30 mouse cellular contexts compared by ENCODE assay signal in the genomic region with DNA sequence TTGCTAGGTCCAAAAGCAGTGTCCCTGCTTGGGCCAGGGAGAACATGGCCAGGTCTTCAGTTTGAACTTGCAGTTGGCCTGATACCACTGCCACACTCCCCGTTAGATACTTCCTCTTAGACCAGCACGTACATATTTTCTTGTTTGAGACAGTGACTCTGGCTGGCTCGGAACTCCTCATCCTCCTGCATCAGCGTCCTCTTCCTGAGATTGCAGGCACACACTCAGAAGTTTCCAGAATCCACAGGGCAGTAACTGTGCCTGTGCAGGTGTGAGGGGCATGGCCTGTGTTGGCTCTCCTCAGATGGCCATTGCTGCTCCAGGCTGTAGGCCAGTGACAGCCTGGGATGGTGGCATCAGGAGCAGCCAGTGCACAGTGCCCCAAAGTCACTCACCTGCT. TPM values are rescaled to one million over a fixed set of nuclear protein-coding genes. Genes with fewer than 3 reads are reported as not detected.
DNase-seq lines count a peak whose midpoint lies in the region; ATAC-seq and TF ChIP-seq lines count a peak whose summit lies in the region.
"Had no signal": no experiment of that assay in that cellular context is flagged by ENCODE, and none has a peak within 500 bp of the region (broad histone marks: within the 10 kb centered on the region; RNA-seq: fewer than 3 reads in every experiment).

No protein-coding gene starts in this region.

- H3K4me2 ChIP-seq in midbrain, embryonic 11.5 days = no peak overlapping the region
- no peak overlapping the region for H3K4me2 ChIP-seq in midbrain, embryonic 14.5 days (ENCODE audit: low read length)
- no peak overlapping the region for H3K4me2 ChIP-seq in stomach, embryonic 16.5 days (ENCODE audit: low read depth, low read length)
- no peak overlapping the region for H3K4me2 ChIP-seq in stomach, postnatal 0 days (replicated peaks; ENCODE audit: low read depth)
- H3K4me2 ChIP-seq: heart, embryonic 13.5 days; hindbrain, embryonic 14.5 days had no signal

- no peak overlapping the region for H3K4me3 ChIP-seq in gastrocnemius, adult 2 months
- H3K4me3 ChIP-seq in midbrain, embryonic 11.5 days (ENCODE audit: low read depth, low read length) = no peak overlapping the region
- H3K4me3 ChIP-seq in midbrain, embryonic 14.5 days (replicated peaks; ENCODE audit: low read depth, low read length) = no peak overlapping the region
- no peak overlapping the region for H3K4me3 ChIP-seq in stomach, embryonic 16.5 days (replicated peaks; ENCODE audit: low read length)
- H3K4me3 ChIP-seq in stomach, postnatal 0 days (ENCODE audit: low read depth, low read length) = no peak overlapping the region
- H3K4me3 ChIP-seq: forebrain, embryonic 10.5 days; heart, embryonic 10.5 days; heart, embryonic 13.5 days had no signal

- no peak for TF ChIP-seq EP300 in stomach, postnatal 0 days (optimal IDR thresholded peaks at IDR 0.05)

- no peaks in the 10 kb centered on the region for H3K27me3 ChIP-seq in midbrain, embryonic 11.5 days (ENCODE audit: control insufficient read depth, insufficient read depth, low read length)
- no peaks in the 10 kb centered on the region for H3K27me3 ChIP-seq in midbrain, embryonic 14.5 days (ENCODE audit: control insufficient read depth, insufficient read depth, low read length)
- no peaks in the 10 kb centered on the region for H3K27me3 ChIP-seq in stomach, embryonic 16.5 days (ENCODE audit: control insufficient read depth, insufficient read depth, low read length)
- no peaks in the 10 kb centered on the region for H3K27me3 ChIP-seq in stomach, postnatal 0 days (ENCODE audit: control insufficient read depth, insufficient read depth, low read length)
- H3K27me3 ChIP-seq: heart, embryonic 13.5 days had no signal

- TF ChIP-seq CTCF in gastrocnemius, adult 2 months (IDR thresholded peaks at IDR 0.05) = no peak
- no peak for TF ChIP-seq CTCF in stomach, postnatal 0 days (IDR thresholded peaks at IDR 0.05; ENCODE audit: low read depth)

- intact Hi-C loops in gastrocnemius, adult 2 months (cut with DNase I) = no loop called here

- peak overlapping the region; percentile 40; the same call in 1 of the 2 replicates for H3K27ac ChIP-seq in gastrocnemius, adult 2 months
- no peak overlapping the region for H3K27ac ChIP-seq in midbrain, embryonic 11.5 days (ENCODE audit: low read depth, low read length)
- H3K27ac ChIP-seq in midbrain, embryonic 14.5 days (replicated peaks; ENCODE audit: low read depth, low read length) = no peak overlapping the region
- H3K27ac ChIP-seq in stomach, embryonic 16.5 days (ENCODE audit: low read length) = 0 out of 2 replicates have a peak overlapping the region, but pooled peaks have one; percentile 8
- 0 out of 2 replicates have a peak overlapping the region, but pooled peaks have one; percentile 18 for H3K27ac ChIP-seq in stomach, postnatal 0 days (replicated peaks)
- H3K27ac ChIP-seq: heart, embryonic 10.5 days; heart, embryonic 13.5 days; hindbrain, embryonic 14.5 days; hindbrain, postnatal 0 days had no signal

- WGBS in midbrain, embryonic 11.5 days = 97% methylated on average over 4 of the region's 4 CpGs
- WGBS in midbrain, embryonic 14.5 days = 94% methylated on average over 4 of the region's 4 CpGs
- 84% methylated on average over 4 of the region's 4 CpGs for WGBS in stomach, embryonic 16.5 days
- WGBS in stomach, postnatal 0 days = 77% methylated on average over 4 of the region's 4 CpGs

- no peak for ATAC-seq in midbrain, embryonic 11.5 days (ENCODE audit: low FRiP score)
- no peak for ATAC-seq in midbrain, embryonic 14.5 days (ENCODE audit: low FRiP score, low TSS enrichment)
- ATAC-seq in stomach, embryonic 16.5 days (ENCODE audit: insufficient read depth, low FRiP score) = no peak
- no peak for ATAC-seq in stomach, postnatal 0 days (ENCODE audit: low FRiP score, low TSS enrichment)
- ATAC-seq: CD4-positive, CD25-positive, alpha-beta regulatory T cell, adult 4 months; hindbrain, postnatal 0 days; inflammation-experienced regulatory T-cells, adult 6 months had no signal

- DNase-seq in gastrocnemius, adult 2 months = no peak
- DNase-seq in gastrocnemius, adult 18-20 months (ENCODE audit: low spot score) = no peak
- DNase-seq in midbrain, embryonic 11.5 days (ENCODE audit: low spot score, missing footprints) = no peak
- no peak for DNase-seq in midbrain, embryonic 14.5 days
- DNase-seq in stomach, postnatal 0 days (ENCODE audit: low spot score) = no peak
- DNase-seq: adrenal gland, adult 2 months; adrenal gland, postnatal 14 days; cerebellum, adult 11 months; cerebellum, adult 8-10 months; gastrocnemius, postnatal 14 days; heart, adult 18-20 months; heart, postnatal 14 days; heart, postnatal 4 days had no signal

- peaks cover 23% of the 10 kb centered on the region for H3K36me3 ChIP-seq in midbrain, embryonic 11.5 days (ENCODE audit: control insufficient read depth, insufficient read depth, low read length)
- peaks cover 48% of the 10 kb centered on the region for H3K36me3 ChIP-seq in midbrain, embryonic 14.5 days (ENCODE audit: control insufficient read depth, insufficient read depth, low read length)
- peaks cover 16% of the 10 kb centered on the region for H3K36me3 ChIP-seq in stomach, embryonic 16.5 days (ENCODE audit: control insufficient read depth, insufficient read depth, low read length)
- H3K36me3 ChIP-seq in stomach, postnatal 0 days (ENCODE audit: control insufficient read depth, insufficient read depth, low read length) = peaks cover 19% of the 10 kb centered on the region

- H3K9me3 ChIP-seq in midbrain, embryonic 11.5 days (ENCODE audit: control insufficient read depth, low read length) = no peaks in the 10 kb centered on the region
- no peaks in the 10 kb centered on the region for H3K9me3 ChIP-seq in midbrain, embryonic 14.5 days (ENCODE audit: control insufficient read depth, low read length)
- H3K9me3 ChIP-seq in stomach, embryonic 16.5 days (replicated peaks; ENCODE audit: control insufficient read depth, low read length) = no peaks in the 10 kb centered on the region
- no peaks in the 10 kb centered on the region for H3K9me3 ChIP-seq in stomach, postnatal 0 days (ENCODE audit: control insufficient read depth, low read length)
- H3K9me3 ChIP-seq: forebrain, embryonic 10.5 days; heart, embryonic 10.5 days; heart, embryonic 13.5 days had no signal

- 0 out of 2 replicates have a peak overlapping the region, but pooled peaks have one; percentile 9 for H3K9ac ChIP-seq in midbrain, embryonic 11.5 days (ENCODE audit: low read length)
- no peak overlapping the region for H3K9ac ChIP-seq in midbrain, embryonic 14.5 days (replicated peaks; ENCODE audit: low read length)
- H3K9ac ChIP-seq in stomach, embryonic 16.5 days (ENCODE audit: low read length) = no peak overlapping the region
- no peak overlapping the region for H3K9ac ChIP-seq in stomach, postnatal 0 days (ENCODE audit: low read length)
- H3K9ac ChIP-seq: heart, embryonic 13.5 days; hindbrain, embryonic 14.5 days had no signal

- H3K4me1 ChIP-seq in midbrain, embryonic 11.5 days (ENCODE audit: control insufficient read depth, insufficient read depth, low read length) = peaks cover 16% of the 10 kb centered on the region
- H3K4me1 ChIP-seq in midbrain, embryonic 14.5 days (ENCODE audit: control insufficient read depth, insufficient read depth, low read length) = 0 out of 2 replicates have a peak, but pooled peaks cover 3% of the 10 kb centered on the region
- peaks cover 24% of the 10 kb centered on the region for H3K4me1 ChIP-seq in stomach, embryonic 16.5 days (ENCODE audit: control insufficient read depth, insufficient read depth, low read length)
- peaks cover 2% of the 10 kb centered on the region; the same call in 1 of the 2 replicates for H3K4me1 ChIP-seq in stomach, postnatal 0 days (replicated peaks; ENCODE audit: control insufficient read depth, insufficient read depth)

RNA-seq across cellular contexts. Expression of a gene that starts 16.0 kb away (rescaled TPM):
- total RNA-seq in gastrocnemius, adult 2 months (2021) = 10 to 100 TPM; 30.2 to 30.6 TPM
- total RNA-seq in gastrocnemius, adult 18-20 months (2021) = 10 to 100 TPM; 29.2 to 32.2 TPM
- polyA plus RNA-seq in midbrain, embryonic 11.5 days (2014; fragmentation: Nextera tagmentation; extraction: Ambion mirVana) = 37.4 and 40.6 TPM in 2 replicates
- 42.0 and 49.2 TPM in 2 replicates for polyA plus RNA-seq in midbrain, embryonic 14.5 days (2014; fragmentation: Nextera tagmentation; extraction: Ambion mirVana)
- polyA plus RNA-seq in stomach, embryonic 16.5 days (2015; fragmentation: Nextera tagmentation; extraction: Ambion mirVana) = 31.8 and 35.6 TPM in 2 replicates
- 13.3 and 16.8 TPM in 2 replicates for polyA plus RNA-seq in stomach, postnatal 0 days (2015; fragmentation: Nextera tagmentation; extraction: Ambion mirVana)

RNA-seq across cellular contexts. Expression of a gene that starts 24.6 kb away (rescaled TPM):
- 1 to 10 TPM in 1 of 2 experiments, under 1 TPM in 1; 0.92 to 1.6 TPM for total RNA-seq in gastrocnemius, adult 2 months (2021)
- total RNA-seq in gastrocnemius, adult 18-20 months (2021) = 1 to 10 TPM in 1 of 2 experiments, under 1 TPM in 1; 0.87 to 1.0 TPM
- not detected in 2 replicates for polyA plus RNA-seq in midbrain, embryonic 11.5 days (2014; fragmentation: Nextera tagmentation; extraction: Ambion mirVana)
- 0.24 and 0.74 TPM in 2 replicates for polyA plus RNA-seq in midbrain, embryonic 14.5 days (2014; fragmentation: Nextera tagmentation; extraction: Ambion mirVana)
- not detected in 2 replicates for polyA plus RNA-seq in stomach, embryonic 16.5 days (2015; fragmentation: Nextera tagmentation; extraction: Ambion mirVana)
- polyA plus RNA-seq in stomach, postnatal 0 days (2015; fragmentation: Nextera tagmentation; extraction: Ambion mirVana) = not detected in 2 replicates
- total RNA-seq: adrenal gland, postnatal 14 days; adrenal gland, postnatal 4 days; gastrocnemius, postnatal 14 days; gastrocnemius, postnatal 4 days; heart, postnatal 4 days; MEL had no signal
- polyA plus RNA-seq: C2C12; CD4-positive, CD25-positive, alpha-beta regulatory T cell, adult 4 months; embryonic facial prominence, embryonic 11.5 days; embryonic facial prominence, embryonic 14.5 days; forebrain, embryonic 10.5 days; heart, embryonic 10.5 days; heart, embryonic 13.5 days; heart, embryonic 16.5 days; hindbrain, embryonic 11.5 days; inflammation-experienced regulatory T-cells, adult 6 months had no signal

RNA-seq across cellular contexts. Expression of a gene that starts 39.9 kb away (rescaled TPM):
- total RNA-seq in gastrocnemius, adult 2 months (2021) = 100 to 1,000 TPM; 223 to 468 TPM
- 100 to 1,000 TPM; 331 to 560 TPM for total RNA-seq in gastrocnemius, adult 18-20 months (2021)
- polyA plus RNA-seq in midbrain, embryonic 11.5 days (2014; fragmentation: Nextera tagmentation; extraction: Ambion mirVana) = not detected in 2 replicates
- not detected in 2 replicates for polyA plus RNA-seq in midbrain, embryonic 14.5 days (2014; fragmentation: Nextera tagmentation; extraction: Ambion mirVana)
- 5.6 and 5.8 TPM in 2 replicates for polyA plus RNA-seq in stomach, embryonic 16.5 days (2015; fragmentation: Nextera tagmentation; extraction: Ambion mirVana)
- 2.3 and 3.5 TPM in 2 replicates for polyA plus RNA-seq in stomach, postnatal 0 days (2015; fragmentation: Nextera tagmentation; extraction: Ambion mirVana)
- total RNA-seq: hindbrain, postnatal 0 days; MEL had no signal
- polyA plus RNA-seq: CD4-positive, CD25-positive, alpha-beta regulatory T cell, adult 4 months; forebrain, embryonic 10.5 days; forebrain, embryonic 14.5 days; hindbrain, embryonic 11.5 days; inflammation-experienced regulatory T-cells, adult 6 months had no signal

RNA-seq across cellular contexts. Expression of a gene that starts 44.7 kb away (rescaled TPM):
- under 1 TPM in 1 of 2 experiments, not detected in 1; 0.25 TPM for total RNA-seq in gastrocnemius, adult 2 months (2021)
- total RNA-seq in gastrocnemius, adult 18-20 months (2021) = under 1 TPM in 1 of 2 experiments, not detected in 1; 0.40 TPM
- not detected in 2 replicates for polyA plus RNA-seq in midbrain, embryonic 11.5 days (2014; fragmentation: Nextera tagmentation; extraction: Ambion mirVana)
- not detected in 2 replicates for polyA plus RNA-seq in midbrain, embryonic 14.5 days (2014; fragmentation: Nextera tagmentation; extraction: Ambion mirVana)
- not detected in 2 replicates for polyA plus RNA-seq in stomach, embryonic 16.5 days (2015; fragmentation: Nextera tagmentation; extraction: Ambion mirVana)
- not detected in 2 replicates for polyA plus RNA-seq in stomach, postnatal 0 days (2015; fragmentation: Nextera tagmentation; extraction: Ambion mirVana)
- total RNA-seq: adrenal gland, adult 2 months; adrenal gland, postnatal 14 days; MEL had no signal
- polyA plus RNA-seq: adrenal gland, adult 2 months; C2C12; CD4-positive, CD25-positive, alpha-beta regulatory T cell, adult 4 months; embryonic facial prominence, embryonic 11.5 days; embryonic facial prominence, embryonic 14.5 days; forebrain, embryonic 10.5 days; forebrain, embryonic 14.5 days; hindbrain, embryonic 11.5 days; hindbrain, embryonic 14.5 days; inflammation-experienced regulatory T-cells, adult 6 months had no signal

Comparison
In these comparisons a context has a peak if more than half of its experiments do, and no peak if none do; other contexts are left out.
1. H3K27ac ChIP-seq: peak in gastrocnemius, adult 2 months (single experiment), stomach, embryonic 16.5 days (single experiment) and stomach, postnatal 0 days (single experiment); none in midbrain, embryonic 11.5 days (single experiment) and midbrain, embryonic 14.5 days (single experiment).